Mouse (Mus musculus) adrenal gland (tissue): ENCODE measurements around the gene Chga.

Experiments
- intact Hi-C: fragments of 180-260 bp; cut with DNase I; formaldehyde crosslinking; loops from one replicate; pipeline ENCODE4 v1.15.1; 2025

The Chga gene

GRCm38 (mm10) chr12:102555850-102556249, 1.1 kb downstream of the Chga start:
- intact Hi-C loops = no loop called here

GRCm38 (mm10) chr12:102557372-102557771, 2.6 kb downstream of the Chga start:
- intact Hi-C loops = no loop called here

- intact Hi-C loops = no loop called here
Measured at GRCm38 (mm10) chr12:102565086-102565485, 10.3 kb downstream of the Chga start.

GRCm38 (mm10) chr12:102566951-102567350, 12.2 kb downstream of the Chga start:
- intact Hi-C loops = no loop called here

GRCm38 (mm10) chr12:102568219-102568618, 13.4 kb downstream of the Chga start:
- intact Hi-C loops = no loop called here

GRCm38 (mm10) chr12:102570111-102570510, 15.3 kb downstream of the Chga start:
- intact Hi-C loops = no loop called here

- intact Hi-C loops = no loop called here
Measured at GRCm38 (mm10) chr12:102570734-102571133, 16.0 kb downstream of the Chga start.

- intact Hi-C loops = no loop called here
Measured at GRCm38 (mm10) chr12:102571666-102572065, 16.9 kb downstream of the Chga start.

GRCm38 (mm10) chr12:102573036-102573435, 18.3 kb downstream of the Chga start:
- intact Hi-C loops = no loop called here

- intact Hi-C loops = no loop called here
Measured at GRCm38 (mm10) chr12:102575541-102576329, 21.0 kb downstream of the Chga start.

- intact Hi-C loops = no loop called here
Measured at GRCm38 (mm10) chr12:102576659-102577398, 22.1 kb downstream of the Chga start.

- intact Hi-C loops = loop anchor here (2.0 kb wide), 1 partner anchor 140 kb away; no protein-coding TSS in a partner anchor
Measured at GRCm38 (mm10) chr12:102579041-102579440, 24.3 kb downstream of the Chga start.

GRCm38 (mm10) chr12:102581579-102582196, 26.9 kb downstream of the Chga start:
- intact Hi-C loops = no loop called here

- intact Hi-C loops = no loop called here
Measured at GRCm38 (mm10) chr12:102582441-102582840, 27.7 kb downstream of the Chga start.

GRCm38 (mm10) chr12:102585390-102585789, 30.6 kb downstream of the Chga start:
- intact Hi-C loops = no loop called here

- intact Hi-C loops = no loop called here
Measured at GRCm38 (mm10) chr12:102586286-102586881, 31.6 kb downstream of the Chga start.

GRCm38 (mm10) chr12:102587106-102587505, 32.3 kb downstream of the Chga start:
- intact Hi-C loops = no loop called here

- intact Hi-C loops = no loop called here
Measured at GRCm38 (mm10) chr12:102590711-102591360, 36.1 kb downstream of the Chga start.

GRCm38 (mm10) chr12:102593699-102594098, 38.9 kb downstream of the Chga start:
- intact Hi-C loops = no loop called here

- intact Hi-C loops = no loop called here
Measured at GRCm38 (mm10) chr12:102594627-102595026, 39.9 kb downstream of the Chga start.

- intact Hi-C loops = no loop called here
Measured at GRCm38 (mm10) chr12:102596410-102596809, 41.6 kb downstream of the Chga start.
